Mouse (Mus musculus): ENCODE results near the gene Dgkq. TPM values are rescaled to one million over a fixed set of nuclear protein-coding genes. Genes with fewer than 3 reads are reported as not detected.

Gene Dgkq
- polyA plus RNA-seq, 1 experiment from 2014 or later = 9.1 TPM

- WGBS = 68% methylated on average over 2 of the region's 2 CpGs
- Histone ChIP-seq H3K27me3 (ENCODE audit: control insufficient read depth, insufficient read depth, low read length) (no peaks in the 10 kb centered on the region), H3K4me2 (replicated peaks; ENCODE audit: low read depth, low read length) (no peak overlapping the region), H3K9ac (replicated peaks; ENCODE audit: low read depth, low read length) (no peak overlapping the region), H3K9me3 (ENCODE audit: control insufficient read depth, low read depth, low read length) (no peaks in the 10 kb centered on the region), H3K36me3 (ENCODE audit: control insufficient read depth, insufficient read depth, low read length) (0 out of 2 replicates have a peak, but pooled peaks cover 5% of the 10 kb centered on the region), H3K4me1 (ENCODE audit: control insufficient read depth, insufficient read depth, low read length) (0 out of 2 replicates have a peak, but pooled peaks cover 6% of the 10 kb centered on the region), H3K4me3 (ENCODE audit: low read depth, low read length) (no peak overlapping the region), H3K27ac (ENCODE audit: low read length) (no peak overlapping the region)
- no peak for ATAC-seq (ENCODE audit: insufficient number of reproducible peaks, insufficient read depth, low FRiP score, low read depth)
Observed at GRCm38 (mm10) chr5:108667370-108667769, 2.1 kb downstream of the Dgkq start.

GRCm38 (mm10) chr5:108665066-108665465, 4.4 kb downstream of the Dgkq start:
- no peak for ATAC-seq (ENCODE audit: insufficient number of reproducible peaks, insufficient read depth, low FRiP score, low read depth)
- Histone ChIP-seq H3K4me3 (ENCODE audit: low read depth, low read length) (no peak overlapping the region), H3K27ac (ENCODE audit: low read length) (no peak overlapping the region), H3K9ac (replicated peaks; ENCODE audit: low read depth, low read length) (no peak overlapping the region), H3K9me3 (ENCODE audit: control insufficient read depth, low read depth, low read length) (no peaks in the 10 kb centered on the region), H3K4me2 (replicated peaks; ENCODE audit: low read depth, low read length) (no peak overlapping the region), H3K4me1 (ENCODE audit: control insufficient read depth, insufficient read depth, low read length) (0 out of 2 replicates have a peak, but pooled peaks cover 5% of the 10 kb centered on the region), H3K27me3 (ENCODE audit: control insufficient read depth, insufficient read depth, low read length) (no peaks in the 10 kb centered on the region), H3K36me3 (ENCODE audit: control insufficient read depth, insufficient read depth, low read length) (no peaks in the 10 kb centered on the region)
- WGBS = 41% methylated on average over 3 of the region's 3 CpGs

DNA sequence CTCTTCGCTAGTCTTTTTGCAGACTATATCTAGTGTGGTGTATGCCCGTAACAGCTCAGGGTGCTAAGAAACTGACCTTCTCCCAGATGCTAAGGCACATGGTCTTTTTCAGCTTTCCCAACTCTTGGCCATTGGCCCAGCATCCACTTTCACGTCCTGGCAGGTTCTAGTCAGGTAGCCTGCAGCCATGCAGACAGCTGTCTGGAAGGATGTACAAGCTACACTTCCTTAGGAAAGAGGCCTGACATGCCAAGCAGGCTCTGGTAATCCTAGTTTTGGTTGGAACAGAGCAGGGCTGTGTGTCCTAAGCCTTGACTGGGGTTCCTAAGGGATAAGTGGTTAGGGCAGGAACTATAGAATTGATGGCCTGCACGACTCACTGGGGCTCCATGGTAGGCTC, 6.7 kb downstream of the Dgkq start:
- 0 out of 2 replicates have a peak, but pooled peaks cover 3% of the 10 kb centered on the region for H3K36me3 ChIP-seq (ENCODE audit: control insufficient read depth, insufficient read depth, low read length)
- ATAC-seq (ENCODE audit: insufficient number of reproducible peaks, insufficient read depth, low FRiP score, low read depth) = no peak
- WGBS = 83% methylated on average over 4 of the region's 4 CpGs
- H3K9ac ChIP-seq (replicated peaks; ENCODE audit: low read depth, low read length) = no peak overlapping the region
- no peaks in the 10 kb centered on the region for H3K9me3 ChIP-seq (ENCODE audit: control insufficient read depth, low read depth, low read length)
- H3K27ac ChIP-seq (ENCODE audit: low read length) = no peak overlapping the region
- peaks cover 5% of the 10 kb centered on the region; the same call in 1 of the 2 replicates for H3K4me1 ChIP-seq (ENCODE audit: control insufficient read depth, insufficient read depth, low read length)
- H3K4me2 ChIP-seq (replicated peaks; ENCODE audit: low read depth, low read length) = no peak overlapping the region
- H3K4me3 ChIP-seq (ENCODE audit: low read depth, low read length) = no peak overlapping the region
- H3K27me3 ChIP-seq (ENCODE audit: control insufficient read depth, insufficient read depth, low read length) = no peaks in the 10 kb centered on the region

GRCm38 (mm10) chr5:108660632-108661268, 8.7 kb downstream of the Dgkq start:
- Histone ChIP-seq H3K36me3 (ENCODE audit: control insufficient read depth, insufficient read depth, low read length) (peaks cover 8% of the 10 kb centered on the region; the same call in 1 of the 2 replicates), H3K9ac (replicated peaks; ENCODE audit: low read depth, low read length) (peak overlapping the region; percentile 74), H3K27ac (ENCODE audit: low read length) (no peak overlapping the region), H3K4me3 (ENCODE audit: low read depth, low read length) (peak overlapping the region; percentile 62), H3K9me3 (ENCODE audit: control insufficient read depth, low read depth, low read length) (no peaks in the 10 kb centered on the region), H3K4me2 (replicated peaks; ENCODE audit: low read depth, low read length) (peak overlapping the region; percentile 44), H3K27me3 (ENCODE audit: control insufficient read depth, insufficient read depth, low read length) (no peaks in the 10 kb centered on the region), H3K4me1 (ENCODE audit: control insufficient read depth, insufficient read depth, low read length) (peaks cover 5% of the 10 kb centered on the region; the same call in 1 of the 2 replicates)
- ATAC-seq (ENCODE audit: insufficient number of reproducible peaks, insufficient read depth, low FRiP score, low read depth) = peak; percentile 99
- 13% methylated on average over 35 of the region's 36 CpGs for WGBS

GRCm38 (mm10) chr5:108659698-108660631, 9.5 kb downstream of the Dgkq start, which contains the start of gene Idua:
TSS of gene Idua (plus strand) at chr5:108660331.
- Histone ChIP-seq H3K4me3 (ENCODE audit: low read depth, low read length) (peak within 1 kb of the TSS; percentile 62), H3K27me3 (ENCODE audit: control insufficient read depth, insufficient read depth, low read length) (no peaks in the 10 kb centered on the region), H3K27ac (ENCODE audit: low read length) (no peak within 1 kb of the TSS), H3K9me3 (ENCODE audit: control insufficient read depth, low read depth, low read length) (no peaks in the 10 kb centered on the region), H3K4me2 (replicated peaks; ENCODE audit: low read depth, low read length) (peak within 1 kb of the TSS; percentile 44), H3K36me3 (ENCODE audit: control insufficient read depth, insufficient read depth, low read length) (peaks cover 11% of the 10 kb centered on the region; the same call in 1 of the 2 replicates), H3K9ac (replicated peaks; ENCODE audit: low read depth, low read length) (peak within 1 kb of the TSS; percentile 74), H3K4me1 (ENCODE audit: control insufficient read depth, insufficient read depth, low read length) (peaks cover 5% of the 10 kb centered on the region; the same call in 1 of the 2 replicates)
- WGBS = 10% methylated on average over 24 of the region's 24 CpGs
- peak; percentile 47 for ATAC-seq (ENCODE audit: insufficient number of reproducible peaks, insufficient read depth, low FRiP score, low read depth)

DNA sequence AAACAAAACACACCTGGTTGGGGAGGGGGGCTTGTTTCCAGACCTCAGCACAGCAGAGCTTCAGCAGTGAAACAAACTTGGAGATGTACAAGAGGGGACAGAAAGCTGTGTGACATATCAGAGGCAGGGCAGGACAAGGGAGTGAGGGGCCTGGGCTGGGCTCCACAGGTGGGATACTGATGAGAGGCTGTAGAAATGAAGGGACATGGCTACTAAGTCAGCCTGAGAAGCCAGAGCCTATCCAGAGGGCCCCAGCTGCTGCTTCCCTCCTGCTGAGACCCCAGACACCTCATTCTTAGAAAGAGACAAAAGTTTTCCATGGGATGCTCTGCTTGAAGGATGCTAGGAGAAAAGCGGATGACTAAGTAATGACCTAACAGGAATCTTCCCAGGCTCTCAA, 10.9 kb downstream of the Dgkq start:
- Histone ChIP-seq H3K27ac (ENCODE audit: low read length) (no peak overlapping the region), H3K9ac (replicated peaks; ENCODE audit: low read depth, low read length) (no peak overlapping the region), H3K9me3 (ENCODE audit: control insufficient read depth, low read depth, low read length) (no peaks in the 10 kb centered on the region), H3K4me3 (ENCODE audit: low read depth, low read length) (no peak overlapping the region), H3K4me1 (ENCODE audit: control insufficient read depth, insufficient read depth, low read length) (peaks cover 5% of the 10 kb centered on the region; the same call in 1 of the 2 replicates), H3K27me3 (ENCODE audit: control insufficient read depth, insufficient read depth, low read length) (no peaks in the 10 kb centered on the region), H3K4me2 (replicated peaks; ENCODE audit: low read depth, low read length) (no peak overlapping the region), H3K36me3 (ENCODE audit: control insufficient read depth, insufficient read depth, low read length) (peaks cover 23% of the 10 kb centered on the region)
- WGBS = 88% methylated on average over 1 of the region's 1 CpGs
- ATAC-seq (ENCODE audit: insufficient number of reproducible peaks, insufficient read depth, low FRiP score, low read depth) = no peak

GRCm38 (mm10) chr5:108657406-108657805, 12.1 kb downstream of the Dgkq start:
- no peaks in the 10 kb centered on the region for H3K27me3 ChIP-seq (ENCODE audit: control insufficient read depth, insufficient read depth, low read length)
- no peak overlapping the region for H3K4me3 ChIP-seq (ENCODE audit: low read depth, low read length)
- H3K27ac ChIP-seq (ENCODE audit: low read length) = no peak overlapping the region
- peaks cover 5% of the 10 kb centered on the region; the same call in 1 of the 2 replicates for H3K4me1 ChIP-seq (ENCODE audit: control insufficient read depth, insufficient read depth, low read length)
- ATAC-seq (ENCODE audit: insufficient number of reproducible peaks, insufficient read depth, low FRiP score, low read depth) = no peak
- H3K4me2 ChIP-seq (replicated peaks; ENCODE audit: low read depth, low read length) = no peak overlapping the region
- no peaks in the 10 kb centered on the region for H3K9me3 ChIP-seq (ENCODE audit: control insufficient read depth, low read depth, low read length)
- no peak overlapping the region for H3K9ac ChIP-seq (replicated peaks; ENCODE audit: low read depth, low read length)
- peaks cover 29% of the 10 kb centered on the region for H3K36me3 ChIP-seq (ENCODE audit: control insufficient read depth, insufficient read depth, low read length)
- 74% methylated on average over 5 of the region's 5 CpGs for WGBS

GRCm38 (mm10) chr5:108655891-108656650, 13.4 kb downstream of the Dgkq start:
- H3K36me3 ChIP-seq (ENCODE audit: control insufficient read depth, insufficient read depth, low read length) = peaks cover 29% of the 10 kb centered on the region
- no peak for ATAC-seq (ENCODE audit: insufficient number of reproducible peaks, insufficient read depth, low FRiP score, low read depth)
- no peak overlapping the region for H3K4me2 ChIP-seq (replicated peaks; ENCODE audit: low read depth, low read length)
- no peak overlapping the region for H3K4me3 ChIP-seq (ENCODE audit: low read depth, low read length)
- H3K9me3 ChIP-seq (ENCODE audit: control insufficient read depth, low read depth, low read length) = no peaks in the 10 kb centered on the region
- no peak overlapping the region for H3K27ac ChIP-seq (ENCODE audit: low read length)
- 89% methylated on average over 15 of the region's 15 CpGs for WGBS
- peaks cover 5% of the 10 kb centered on the region; the same call in 1 of the 2 replicates for H3K4me1 ChIP-seq (ENCODE audit: control insufficient read depth, insufficient read depth, low read length)
- no peak overlapping the region for H3K9ac ChIP-seq (replicated peaks; ENCODE audit: low read depth, low read length)
- H3K27me3 ChIP-seq (ENCODE audit: control insufficient read depth, insufficient read depth, low read length) = no peaks in the 10 kb centered on the region
